Mouse (Mus musculus) lung, postnatal 36 days (tissue): Measurements from ENCODE around the gene Tbc1d17.
A peak's percentile ranks its signal among the peaks of the same experiment; 100 is the strongest.

Source experiments
- DNase-seq: peaks from one replicate; pipeline ENCODE4 v3.0.0; 2022; ENCODE audit warnings: mixed read lengths

Gene Tbc1d17

GRCm38 (mm10) chr7:44868919-44869696 is 20.2 kb upstream of the Tbc1d17 start:
- DNase-seq: peak; percentile 77

- DNase-seq: peak; percentile 85
Observed at GRCm38 (mm10) chr7:44868465-44868864, 19.6 kb upstream of the Tbc1d17 start.

- DNase-seq: no peak
Observed at GRCm38 (mm10) chr7:44867802-44868201, 18.9 kb upstream of the Tbc1d17 start.

- no peak for DNase-seq
Observed at GRCm38 (mm10) chr7:44867010-44867702, 18.3 kb upstream of the Tbc1d17 start.

- peak; percentile 73 for DNase-seq
Observed at GRCm38 (mm10) chr7:44866276-44867009, 17.6 kb upstream of the Tbc1d17 start.

- no peak for DNase-seq
Observed at GRCm38 (mm10) chr7:44864595-44865542, 16.0 kb upstream of the Tbc1d17 start.

GRCm38 (mm10) chr7:44863982-44864494 is 15.2 kb upstream of the Tbc1d17 start:
- no peak for DNase-seq

- no peak for DNase-seq
Observed at GRCm38 (mm10) chr7:44863210-44863609, 14.3 kb upstream of the Tbc1d17 start.

- no peak for DNase-seq
Observed at GRCm38 (mm10) chr7:44862434-44862833, 13.6 kb upstream of the Tbc1d17 start.

- DNase-seq: no peak
Observed at GRCm38 (mm10) chr7:44861429-44861816, 12.5 kb upstream of the Tbc1d17 start.

GRCm38 (mm10) chr7:44860576-44861428 is 11.9 kb upstream of the Tbc1d17 start:
- DNase-seq: peak; percentile 75

- DNase-seq: no peak
Observed at GRCm38 (mm10) chr7:44859896-44860295, 11.0 kb upstream of the Tbc1d17 start.

- DNase-seq: peak; percentile 73
Observed at GRCm38 (mm10) chr7:44857905-44858304, 9.0 kb upstream of the Tbc1d17 start.

GRCm38 (mm10) chr7:44857042-44857552 is 8.2 kb upstream of the Tbc1d17 start, which contains the start of gene Pnkp:
Gene Pnkp, plus strand, starts transcription at chr7:44857139.
- peak; percentile 92 for DNase-seq

GRCm38 (mm10) chr7:44856265-44856916 is 7.5 kb upstream of the Tbc1d17 start:
- DNase-seq: no peak

GRCm38 (mm10) chr7:44855036-44855435 is 6.2 kb upstream of the Tbc1d17 start:
- no peak for DNase-seq

- DNase-seq: peak; percentile 93
Observed at GRCm38 (mm10) chr7:44854356-44855031, 5.6 kb upstream of the Tbc1d17 start.

- no peak for DNase-seq
Observed at GRCm38 (mm10) chr7:44853596-44854355, 4.9 kb upstream of the Tbc1d17 start.

- DNase-seq: no peak
Observed at GRCm38 (mm10) chr7:44853065-44853464, 4.2 kb upstream of the Tbc1d17 start.
